Mouse (Mus musculus) forebrain, embryonic 14.5 days (tissue): Measurements from ENCODE around the gene Iqsec1. TPM values are rescaled to one million over a fixed set of nuclear protein-coding genes. Genes with fewer than 3 reads are reported as not detected.

Source experiments
- ATAC-seq: fragments of 200-750 bp; cut with Nextera tagmentation; 2 replicates; pipeline ENCODE4 v1.8.0; 2017; ENCODE audit warnings: mild to moderate bottlenecking, moderate library complexity
- DNase-seq: peaks from one replicate; pipeline ENCODE4 v3.0.0-alpha.2; 2015; ENCODE audit warnings: low spot score
- H3K27ac ChIP-seq: fragments of 300-500 bp; sonication (generic); 2 replicates; pipeline ENCODE4 v1.5.1; 2014; ENCODE audit warnings: low read depth, mild to moderate bottlenecking, control low read depth, low read length, moderate library complexity
- H3K27me3 ChIP-seq: fragments of 300-500 bp; sonication (generic); replicated peaks from 2 replicates; pipeline ENCODE4 v1.6.1; 2014; ENCODE audit warnings: low read length, control low read depth, mixed read lengths; ENCODE audit not compliant: control insufficient read depth, insufficient read depth
- H3K36me3 ChIP-seq: fragments of 300-500 bp; sonication (generic); 2 replicates; pipeline ENCODE4 v1.6.1; 2014; ENCODE audit warnings: low read length, control low read depth; ENCODE audit not compliant: control insufficient read depth, insufficient read depth
- H3K4me1 ChIP-seq: fragments of 300-500 bp; sonication (generic); 2 replicates; pipeline ENCODE4 v1.6.1; 2014; ENCODE audit warnings: antibody characterized with exemption, low read length, control low read depth; ENCODE audit not compliant: control insufficient read depth, insufficient read depth
- H3K4me2 ChIP-seq: fragments of 300-500 bp; sonication (generic); 2 replicates; pipeline ENCODE4 v1.6.1; 2014; ENCODE audit warnings: mild to moderate bottlenecking, control low read depth, low read length
- H3K4me3 ChIP-seq: fragments of 300-500 bp; sonication (generic); 2 replicates; pipeline ENCODE4 v1.5.1; 2014; ENCODE audit warnings: low read depth, low read length, control low read depth
- H3K9ac ChIP-seq: fragments of 300-500 bp; sonication (generic); 2 replicates; pipeline ENCODE4 v1.6.1; 2014; ENCODE audit warnings: mild to moderate bottlenecking, low read length, control low read depth, moderate library complexity
- H3K9me3 ChIP-seq: fragments of 300-500 bp; sonication (generic); replicated peaks from 2 replicates; pipeline ENCODE4 v1.6.1; 2016; ENCODE audit warnings: low read length, control low read depth, mixed read lengths; ENCODE audit not compliant: control insufficient read depth
- WGBS: fragments of 180-500 bp; shearing (Covaris S2); extraction: QIAGEN DNeasy Blood & Tissue Kit; methylation state at CpG from one replicate; pipeline ENCODE4 v1.1.7; 2014; 5-methylcytosine and 5-hydroxymethylcytosine counted together
- polyA plus RNA-seq: library from polyadenylated mRNA; unstranded; fragments of >200 nt; fragmentation: Nextera tagmentation; extraction: Ambion mirVana; gene quantifications from 2 replicates; pipeline ENCODE4 v1.2.1, GENCODE M21; 2014

Iqsec1 gene
- polyA plus RNA-seq, 1 experiment from 2014 or later: 15.0 TPM

GRCm38 (mm10) chr6:90718477-90718876 lies 270.0 kb downstream of the Iqsec1 start:
- H3K4me1 ChIP-seq: peaks cover 42% of the 10 kb centered on the region
- 81% methylated on average over 3 of the region's 3 CpGs for WGBS

GRCm38 (mm10) chr6:90717711-90718110 lies 270.8 kb downstream of the Iqsec1 start:
- Histone ChIP-seq H3K4me1 (peaks cover 42% of the 10 kb centered on the region), H3K4me3 (no peak overlapping the region), H3K27me3 (no peaks in the 10 kb centered on the region), H3K4me2 (no peak overlapping the region), H3K27ac (no peak overlapping the region), H3K36me3 (no peaks in the 10 kb centered on the region), H3K9ac (no peak overlapping the region), H3K9me3 (no peaks in the 10 kb centered on the region)
- DNase-seq (no peak), ATAC-seq (no peak)
- 18% methylated on average over 1 of the region's 1 CpGs for WGBS

More at GRCm38 (mm10) chr6:90718477-90718876, 270.0 kb downstream of the Iqsec1 start:
- Histone ChIP-seq H3K9me3 (no peaks in the 10 kb centered on the region), H3K27me3 (no peaks in the 10 kb centered on the region), H3K27ac (no peak overlapping the region), H3K9ac (no peak overlapping the region), H3K4me3 (no peak overlapping the region), H3K4me2 (no peak overlapping the region), H3K36me3 (no peaks in the 10 kb centered on the region)
- ATAC-seq: no peak
- no peak for DNase-seq

- no peak for DNase-seq
- Histone ChIP-seq H3K36me3 (no peaks in the 10 kb centered on the region), H3K27me3 (no peaks in the 10 kb centered on the region), H3K9ac (no peak overlapping the region), H3K4me3 (no peak overlapping the region; the same call in 1 of the 2 replicates), H3K27ac (no peak overlapping the region), H3K4me1 (peaks cover 46% of the 10 kb centered on the region), H3K9me3 (no peaks in the 10 kb centered on the region), H3K4me2 (peak overlapping the region; percentile 83)
- 49% methylated on average over 4 of the region's 4 CpGs for WGBS
- no peak for ATAC-seq
Measured at GRCm38 (mm10) chr6:90716853-90717252, 271.6 kb downstream of the Iqsec1 start.

- Histone ChIP-seq H3K27ac (peak overlapping the region; percentile 60; the same call in 1 of the 2 replicates), H3K9ac (peak overlapping the region; percentile 73), H3K9me3 (no peaks in the 10 kb centered on the region), H3K4me2 (peak overlapping the region; percentile 83), H3K4me3 (peak overlapping the region; percentile 52), H3K4me1 (peaks cover 52% of the 10 kb centered on the region), H3K36me3 (no peaks in the 10 kb centered on the region), H3K27me3 (no peaks in the 10 kb centered on the region)
- peak; percentile 78 for DNase-seq
- WGBS: 1% methylated on average over 49 of the region's 49 CpGs
- ATAC-seq: peak; percentile 71
Measured at GRCm38 (mm10) chr6:90716066-90716704, 272.3 kb downstream of the Iqsec1 start.

GRCm38 (mm10) chr6:90715245-90715905 lies 273.1 kb downstream of the Iqsec1 start:
- peaks cover 58% of the 10 kb centered on the region for H3K4me1 ChIP-seq
- H3K9me3 ChIP-seq: no peaks in the 10 kb centered on the region
- peak overlapping the region; percentile 52 for H3K4me3 ChIP-seq
- H3K27me3 ChIP-seq: no peaks in the 10 kb centered on the region
- ATAC-seq: peak; percentile 38
- H3K27ac ChIP-seq: peak overlapping the region; percentile 44; the same call in 1 of the 2 replicates
- peak overlapping the region; percentile 83 for H3K4me2 ChIP-seq
- peak; percentile 58 for DNase-seq
- no peaks in the 10 kb centered on the region for H3K36me3 ChIP-seq
- peak overlapping the region; percentile 73 for H3K9ac ChIP-seq
- 61% methylated on average over 4 of the region's 4 CpGs for WGBS

- H3K4me1 ChIP-seq: peaks cover 62% of the 10 kb centered on the region
- H3K27ac ChIP-seq: peak overlapping the region; percentile 70; the same call in 1 of the 2 replicates
- WGBS: 52% methylated on average over 3 of the region's 3 CpGs
- H3K9ac ChIP-seq: no peak overlapping the region
- H3K4me3 ChIP-seq: no peak overlapping the region
- H3K27me3 ChIP-seq: no peaks in the 10 kb centered on the region
- H3K9me3 ChIP-seq: no peaks in the 10 kb centered on the region
- ATAC-seq (no peak), DNase-seq (no peak)
- no peak overlapping the region for H3K4me2 ChIP-seq
- H3K36me3 ChIP-seq: no peaks in the 10 kb centered on the region
Measured at GRCm38 (mm10) chr6:90713650-90714049, 274.8 kb downstream of the Iqsec1 start.

GRCm38 (mm10) chr6:90712486-90713480 lies 275.7 kb downstream of the Iqsec1 start:
- Histone ChIP-seq H3K4me1 (peaks cover 62% of the 10 kb centered on the region), H3K27me3 (no peaks in the 10 kb centered on the region), H3K4me3 (no peak overlapping the region), H3K36me3 (no peaks in the 10 kb centered on the region), H3K9ac (no peak overlapping the region), H3K9me3 (no peaks in the 10 kb centered on the region), H3K27ac (peak overlapping the region; percentile 70), H3K4me2 (no peak overlapping the region)
- ATAC-seq: no peak
- 42% methylated on average over 8 of the region's 8 CpGs for whole genome bisulfite sequencing
- peak; percentile 65 for DNase-seq

- Histone ChIP-seq H3K36me3 (no peaks in the 10 kb centered on the region), H3K9ac (no peak overlapping the region), H3K4me3 (no peak overlapping the region), H3K4me2 (no peak overlapping the region), H3K27ac (peak overlapping the region; percentile 70), H3K27me3 (no peaks in the 10 kb centered on the region), H3K4me1 (peaks cover 62% of the 10 kb centered on the region), H3K9me3 (no peaks in the 10 kb centered on the region)
- ATAC-seq (no peak), DNase-seq (no peak)
- WGBS: 50% methylated on average over 3 of the region's 3 CpGs
Measured at GRCm38 (mm10) chr6:90712063-90712462, 276.4 kb downstream of the Iqsec1 start.
